Mouse (Mus musculus): ENCODE measurements around the gene 3110021N24Rik.
A peak's percentile ranks its signal among the peaks of the same experiment; 100 is the strongest.

Gene 3110021N24Rik

GRCm38 (mm10) chr4:108796701-108797100 is 77.3 kb downstream of the 3110021N24Rik start:
- no peak for DNase-seq (ENCODE audit: low read depth, low spot score)

GRCm38 (mm10) chr4:108798083-108798830 is 78.8 kb downstream of the 3110021N24Rik start:
- peak; percentile 26 for DNase-seq (ENCODE audit: low read depth, low spot score)

- DNase-seq (ENCODE audit: low read depth, low spot score), result no peak
Observed at GRCm38 (mm10) chr4:108803535-108803934, 84.1 kb downstream of the 3110021N24Rik start.

- DNase-seq (ENCODE audit: low read depth, low spot score), result no peak
Observed at GRCm38 (mm10) chr4:108811142-108811541, 91.7 kb downstream of the 3110021N24Rik start.

- no peak for DNase-seq (ENCODE audit: low read depth, low spot score)
Observed at GRCm38 (mm10) chr4:108811550-108811949, 92.1 kb downstream of the 3110021N24Rik start.

GRCm38 (mm10) chr4:108825677-108826076 is 106.2 kb downstream of the 3110021N24Rik start:
- DNase-seq (ENCODE audit: low read depth, low spot score), result no peak

GRCm38 (mm10) chr4:108826096-108826495 is 106.6 kb downstream of the 3110021N24Rik start:
- DNase-seq (ENCODE audit: low read depth, low spot score), result no peak

- DNase-seq (ENCODE audit: low read depth, low spot score), result no peak
Observed at GRCm38 (mm10) chr4:108826643-108827042, 107.2 kb downstream of the 3110021N24Rik start.

GRCm38 (mm10) chr4:108830698-108831097 is 111.2 kb downstream of the 3110021N24Rik start:
- DNase-seq (ENCODE audit: low read depth, low spot score), result no peak

Data from embryo, embryonic 11.5 days (tissue).